Mouse (Mus musculus) left cerebral cortex, adult 8-10 months (tissue): Measurements from ENCODE around the gene Fbxw4. TPM values are rescaled to one million over a fixed set of nuclear protein-coding genes. Genes with fewer than 3 reads are reported as not detected.

Experiments
- DNase-seq, 2 experiments: peaks; one replicate each; pipeline ENCODE4 v3.0.0; 2022; ENCODE audit warnings: low spot score in 2 of 2
- total RNA-seq, 4 experiments: library from RNA; stranded (reverse); gene quantifications; 2 replicates each; pipeline ENCODE4 v1.2.4; 2022

The Fbxw4 gene
- total RNA-seq, 4 experiments from 2014 or later, result 38.2 to 42.3 (median 39.7) TPM

GRCm38 (mm10) chr19:45541409-45542041 is 118.6 kb downstream of the Fbxw4 start:
- peak in 1 of 2 experiments; percentile 51 for DNase-seq

GRCm38 (mm10) chr19:45540657-45541408 is 119.3 kb downstream of the Fbxw4 start:
- peak in 1 of 2 experiments; percentile 41 for DNase-seq

- DNase-seq, result no peak
Measured at GRCm38 (mm10) chr19:45537505-45537904, 122.6 kb downstream of the Fbxw4 start.

GRCm38 (mm10) chr19:45535929-45536328 is 124.2 kb downstream of the Fbxw4 start:
- DNase-seq, result no peak

GRCm38 (mm10) chr19:45535214-45535735 is 124.8 kb downstream of the Fbxw4 start:
- no peak for DNase-seq

GRCm38 (mm10) chr19:45533617-45534016 is 126.5 kb downstream of the Fbxw4 start:
- DNase-seq, result no peak

- DNase-seq, result no peak
Measured at GRCm38 (mm10) chr19:45531554-45531953, 128.6 kb downstream of the Fbxw4 start.

GRCm38 (mm10) chr19:45530200-45530995 is 129.7 kb downstream of the Fbxw4 start:
- no peak for DNase-seq

- no peak for DNase-seq
Measured at GRCm38 (mm10) chr19:45529294-45529693, 130.8 kb downstream of the Fbxw4 start.

Other genes with a start within 250 kb of the Fbxw4 start
- 10 to 100 TPM in 2 of 4 experiments, 1 to 10 TPM in 2; 9.3 to 11.4 (median 10.6) TPM for gene Poll, start 99.8 kb downstream of the Fbxw4 start, total RNA-seq
- gene Gm17018, start 99.7 kb downstream of the Fbxw4 start, total RNA-seq, result 10 to 100 TPM; 60.3 to 75.7 (median 69.0) TPM
- not detected for gene Fgf8, start 82.6 kb upstream of the Fbxw4 start, total RNA-seq
- gene Npm3, start 89.3 kb upstream of the Fbxw4 start, total RNA-seq, result 1 to 10 TPM; 4.7 to 6.8 (median 5.7) TPM
- 100 to 1,000 TPM; 142 to 157 (median 154) TPM for gene Mgea5, start 123.5 kb upstream of the Fbxw4 start, total RNA-seq
- gene Kcnip2, start 155.7 kb upstream of the Fbxw4 start, total RNA-seq, result 100 to 1,000 TPM; 150 to 177 (median 154) TPM